Mouse (Mus musculus) testis, postnatal 14 days (tissue): ENCODE data around the gene Olfr702.

Experiments
- DNase-seq: peaks from one replicate; pipeline ENCODE4 v3.0.0; 2021; ENCODE audit warnings: low spot score

The Olfr702 gene

GRCm38 (mm10) chr7:106833793-106834192 is at the start of gene Olfr702:
Gene Olfr702, minus strand, starts transcription at chr7:106833893.
- no peak for DNase-seq

GRCm38 (mm10) chr7:106876791-106877190 is 43.1 kb upstream of the Olfr702 start, which contains the start of gene Olfr705:
Gene Olfr705, minus strand, starts transcription at chr7:106876891.
- DNase-seq: no peak

- DNase-seq: no peak
Measured at GRCm38 (mm10) chr7:106862885-106863284, 29.2 kb upstream of the Olfr702 start, which contains the start of gene Olfr704. Gene Olfr704, plus strand, starts transcription at chr7:106863185.

GRCm38 (mm10) chr7:106843060-106843459 is 9.4 kb upstream of the Olfr702 start, which contains the start of gene Olfr703:
Gene Olfr703, plus strand, starts transcription at chr7:106843360.
- no peak for DNase-seq

GRCm38 (mm10) chr7:106818414-106818813 is 15.3 kb downstream of the Olfr702 start:
- no peak for DNase-seq

GRCm38 (mm10) chr7:106815775-106816174 is 17.9 kb downstream of the Olfr702 start:
- DNase-seq: no peak

GRCm38 (mm10) chr7:106813829-106814228 is 19.9 kb downstream of the Olfr702 start, which contains the start of gene Olfr701:
Gene Olfr701, plus strand, starts transcription at chr7:106814129.
- no peak for DNase-seq

GRCm38 (mm10) chr7:106808734-106809133 is 25.0 kb downstream of the Olfr702 start, which contains the start of gene Olfr700:
Gene Olfr700, minus strand, starts transcription at chr7:106808834.
- DNase-seq: no peak

- no peak for DNase-seq
Measured at GRCm38 (mm10) chr7:106793098-106793497, 40.6 kb downstream of the Olfr702 start, which contains the start of gene Olfr699. Gene Olfr699, minus strand, starts transcription at chr7:106793198.

- DNase-seq: no peak
Measured at GRCm38 (mm10) chr7:106788330-106788729, 45.4 kb downstream of the Olfr702 start.
